Mouse (Mus musculus): Measurements from ENCODE around the gene Sfxn5.

Sfxn5 gene

GRCm38 (mm10) chr6:85191751-85192440 is 141.3 kb downstream of the Sfxn5 start:
- no peak for DNase-seq (ENCODE audit: low spot score in 2 of 2)

- DNase-seq (ENCODE audit: low spot score in 2 of 2): no peak
Measured at GRCm38 (mm10) chr6:85190671-85191070, 142.6 kb downstream of the Sfxn5 start.

- no peak for DNase-seq (ENCODE audit: low spot score in 2 of 2)
Measured at GRCm38 (mm10) chr6:85189911-85190591, 143.2 kb downstream of the Sfxn5 start.

GRCm38 (mm10) chr6:85189361-85189760 is 143.9 kb downstream of the Sfxn5 start:
- no peak for DNase-seq (ENCODE audit: low spot score in 2 of 2)

- no peak for DNase-seq (ENCODE audit: low spot score in 2 of 2)
Measured at GRCm38 (mm10) chr6:85188256-85189110, 144.7 kb downstream of the Sfxn5 start.

GRCm38 (mm10) chr6:85187340-85188211 is 145.6 kb downstream of the Sfxn5 start, which contains the start of gene Emx1:
Gene Emx1 (plus strand): TSS chr6:85187438.
- no peak for DNase-seq (ENCODE audit: low spot score in 2 of 2)

GRCm38 (mm10) chr6:85186744-85187059 is 146.5 kb downstream of the Sfxn5 start:
- DNase-seq (ENCODE audit: low spot score in 2 of 2): no peak

- no peak for DNase-seq (ENCODE audit: low spot score in 2 of 2)
Measured at GRCm38 (mm10) chr6:85186033-85186743, 147.0 kb downstream of the Sfxn5 start.

GRCm38 (mm10) chr6:85183951-85184350 is 149.3 kb downstream of the Sfxn5 start:
- DNase-seq (ENCODE audit: low spot score in 2 of 2): no peak

GRCm38 (mm10) chr6:85180036-85180435 is 153.2 kb downstream of the Sfxn5 start:
- no peak for DNase-seq (ENCODE audit: low spot score in 2 of 2)

- DNase-seq (ENCODE audit: low spot score in 2 of 2): no peak
Measured at GRCm38 (mm10) chr6:85179569-85179968, 153.7 kb downstream of the Sfxn5 start.

GRCm38 (mm10) chr6:85165440-85165921 is 167.7 kb downstream of the Sfxn5 start:
- DNase-seq (ENCODE audit: low spot score in 2 of 2): no peak
